In the genomic region with DNA sequence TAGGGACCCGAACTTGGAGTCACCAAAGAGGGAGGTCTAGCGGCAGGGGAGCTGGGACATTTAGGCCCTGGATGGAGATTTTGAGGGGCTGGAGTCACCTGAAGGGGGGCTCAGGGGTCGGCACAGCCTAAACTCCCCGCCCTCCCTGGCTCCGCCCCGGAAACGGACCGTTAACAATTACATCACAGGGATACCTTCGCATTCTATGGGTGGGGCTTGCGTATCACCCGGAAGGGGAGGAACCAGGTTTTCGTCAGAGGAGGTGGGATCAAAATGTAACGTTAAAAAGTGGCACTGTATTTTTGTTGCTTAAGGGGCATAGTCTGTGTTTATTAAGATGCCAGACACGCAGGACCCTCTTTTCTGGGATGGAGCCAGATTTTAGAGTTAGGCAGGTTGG, we compare ENCODE assay signal across 8 mouse cellular contexts. TPM values are rescaled to one million over a fixed set of nuclear protein-coding genes. Genes with fewer than 3 reads are reported as not detected.
DNase-seq lines count a peak whose midpoint lies in the region; ATAC-seq and TF ChIP-seq lines count a peak whose summit lies in the region.
"Not testable (repeated sequence)": the region's sequence is repeated elsewhere in the genome, so short reads cannot be mapped to it uniquely, and the experiment has no call there.

Gene Ccl27a (minus strand): TSS at position 246 of the 400 bp plus-strand sequence.

- peak within 1 kb of the TSS; percentile 76 for H3K27ac ChIP-seq in hindbrain, embryonic 15.5 days (replicated peaks)
- H3K27ac ChIP-seq in lung, embryonic 16.5 days (ENCODE audit: low read length); thymus, adult 2 months (ENCODE audit: control insufficient read depth, insufficient read depth, low read length): not testable (repeated sequence)

- peak within 1 kb of the TSS; percentile 51 for H3K4me3 ChIP-seq in hindbrain, embryonic 15.5 days
- H3K4me3 ChIP-seq in lung, embryonic 16.5 days (ENCODE audit: low read length): peak within 1 kb of the TSS; percentile 46
- peak within 1 kb of the TSS; percentile 67 for H3K4me3 ChIP-seq in thymus, adult 2 months (ENCODE audit: control insufficient read depth, insufficient read depth, low read length)

- TF ChIP-seq CTCF in thymus, adult 2 months (IDR thresholded peaks at IDR 0.05; ENCODE audit: borderline replicate concordance, control insufficient read depth, extremely low read depth, insufficient read depth, low read length, poor library complexity): not testable (repeated sequence)

- peak within 1 kb of the TSS; percentile 62 for H3K4me2 ChIP-seq in hindbrain, embryonic 15.5 days
- peak within 1 kb of the TSS; percentile 51 for H3K4me2 ChIP-seq in lung, embryonic 16.5 days (ENCODE audit: low read depth, low read length)

- H3K4me1 ChIP-seq in hindbrain, embryonic 15.5 days (replicated peaks): peaks cover 12% of the 10 kb centered on the region
- not testable (repeated sequence) for H3K4me1 ChIP-seq in lung, embryonic 16.5 days (replicated peaks; ENCODE audit: control insufficient read depth, insufficient read depth, low read length); thymus, adult 2 months (replicated peaks; ENCODE audit: control insufficient read depth, insufficient read depth, low read length)

- TF ChIP-seq POLR2A in thymus, adult 2 months (IDR thresholded peaks at IDR 0.05; ENCODE audit: control insufficient read depth, extremely low read depth, insufficient read depth, low read length, poor library complexity): not testable (repeated sequence)

- H3K27me3 ChIP-seq in hindbrain, embryonic 15.5 days; lung, embryonic 16.5 days (ENCODE audit: control insufficient read depth, insufficient read depth, low read depth, low read length); thymus, adult 2 months (ENCODE audit: control insufficient read depth, insufficient read depth, low read length): not testable (repeated sequence)

- not testable (repeated sequence) for ATAC-seq in hindbrain, embryonic 15.5 days (ENCODE audit: low FRiP score, low read depth); lung, embryonic 16.5 days (ENCODE audit: low read depth)

- H3K9me3 ChIP-seq in hindbrain, embryonic 15.5 days; lung, embryonic 16.5 days (ENCODE audit: control insufficient read depth, low read length): not testable (repeated sequence)

- not testable (repeated sequence) for H3K36me3 ChIP-seq in hindbrain, embryonic 15.5 days; lung, embryonic 16.5 days (ENCODE audit: control insufficient read depth, insufficient read depth, low read length); thymus, adult 2 months (ENCODE audit: control insufficient read depth, insufficient read depth, low read length)

- peak within 1 kb of the TSS; percentile 56 for H3K9ac ChIP-seq in hindbrain, embryonic 15.5 days
- H3K9ac ChIP-seq in lung, embryonic 16.5 days (ENCODE audit: low read length): not testable (repeated sequence)

- WGBS in hindbrain, embryonic 15.5 days: 0% methylated on average over 12 of the region's 14 CpGs
- WGBS in lung, embryonic 16.5 days: 3% methylated on average over 12 of the region's 14 CpGs
- 6% methylated on average over 12 of the region's 14 CpGs for WGBS in thymus, adult 2 months

- peak; percentile 83 for DNase-seq in R1 (ENCODE audit: low read depth, low spot score)
- peak; percentile 76 to 83 for DNase-seq in cerebellum, postnatal 36 days
- DNase-seq in gastrocnemius, postnatal 10 days: peak; percentile 58
- DNase-seq in layer of hippocampus, postnatal 25 days (ENCODE audit: extremely low spot score in 1 of 2, low spot score in 1 of 2): peak; percentile 52 to 57
- DNase-seq in ovary, postnatal 14 days (ENCODE audit: low spot score): peak; percentile 66
- DNase-seq in thymus, adult 2 months: peak; percentile 84

RNA-seq across cellular contexts. Expression of gene Ccl27a, which starts in this region (rescaled TPM):
- 10 to 100 TPM; 25.5 to 33.1 TPM for total RNA-seq in gastrocnemius, postnatal 10 days (2021)
- 258 and 281 TPM in 2 replicates for polyA plus RNA-seq in hindbrain, embryonic 15.5 days (2015; fragmentation: Nextera tagmentation; extraction: Ambion mirVana)
- 100 to 1,000 TPM; 121 to 134 TPM for total RNA-seq in layer of hippocampus, postnatal 25 days (2021)
- 30.5 and 33.2 TPM in 2 replicates for polyA plus RNA-seq in lung, embryonic 16.5 days (2015; fragmentation: Nextera tagmentation; extraction: Ambion mirVana)
- polyA plus RNA-seq in thymus, adult 2 months (2012; rRNA removed): 85.4 and 97.4 TPM in 2 replicates
